Mouse (Mus musculus): ENCODE measurements around the gene Rheb. TPM values are rescaled to one million over a fixed set of nuclear protein-coding genes. Genes with fewer than 3 reads are reported as not detected.
"Not testable (repeated sequence)": the region's sequence is repeated elsewhere in the genome, so short reads cannot be mapped to it uniquely, and the experiment has no call there.

Gene Rheb
- polyA plus RNA-seq, 1 experiment, result 27.8 TPM

- Histone ChIP-seq H3K36me3 (replicated peaks; ENCODE audit: low read length) (peaks cover 27% of the 10 kb centered on the region), H3K27me3 (replicated peaks) (no peaks in the 10 kb centered on the region), H3K9me3 (0 out of 2 replicates have a peak, but pooled peaks cover 3% of the 10 kb centered on the region), H3K4me3 (replicated peaks) (peak overlapping the region; percentile 40), H3K4me1 (peaks cover 55% of the 10 kb centered on the region)
- no peak for TF ChIP-seq GATA1 (IDR thresholded peaks at IDR 0.05; ENCODE audit: borderline replicate concordance, low read length)
- TF ChIP-seq FLI1 (IDR thresholded peaks at IDR 0.05; ENCODE audit: low read length), result no peak
Observed at GRCm38 (mm10) chr5:24871276-24871675, 28.9 kb upstream of the Rheb start.

DNA sequence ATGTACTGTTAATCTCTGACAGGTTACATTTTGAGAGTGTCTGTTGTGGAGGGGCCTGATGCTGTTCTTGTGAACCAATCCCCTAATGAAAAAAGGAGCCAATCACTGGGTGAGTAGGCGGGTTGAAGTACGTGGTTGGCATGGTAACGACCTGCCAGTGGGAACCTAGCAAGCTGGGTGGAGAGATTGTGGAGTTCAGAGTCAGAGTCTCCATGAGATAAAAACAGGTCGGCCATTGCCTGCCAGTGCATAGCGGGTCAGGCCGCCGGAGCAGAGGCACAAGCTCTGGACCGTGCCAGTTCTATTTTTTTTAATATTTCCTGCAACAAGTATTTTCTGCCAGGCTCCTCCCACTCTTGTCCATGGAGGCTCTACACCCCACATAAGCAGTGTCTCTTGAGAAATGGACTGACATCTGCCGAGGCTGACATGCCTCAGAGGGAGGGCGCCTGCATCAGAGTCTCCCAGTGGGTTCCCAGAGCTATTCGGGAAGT lies 27.4 kb upstream of the Rheb start:
- H3K4me3 ChIP-seq (replicated peaks), result no peak overlapping the region
- peaks cover 54% of the 10 kb centered on the region for H3K4me1 ChIP-seq
- no peaks in the 10 kb centered on the region for H3K27me3 ChIP-seq (replicated peaks)
- no peak for TF ChIP-seq GATA1 (IDR thresholded peaks at IDR 0.05; ENCODE audit: borderline replicate concordance, low read length)
- TF ChIP-seq FLI1 (IDR thresholded peaks at IDR 0.05; ENCODE audit: low read length), result no peak
- 0 out of 2 replicates have a peak, but pooled peaks cover 4% of the 10 kb centered on the region for H3K9me3 ChIP-seq
- peaks cover 22% of the 10 kb centered on the region for H3K36me3 ChIP-seq (replicated peaks; ENCODE audit: low read length)

DNA sequence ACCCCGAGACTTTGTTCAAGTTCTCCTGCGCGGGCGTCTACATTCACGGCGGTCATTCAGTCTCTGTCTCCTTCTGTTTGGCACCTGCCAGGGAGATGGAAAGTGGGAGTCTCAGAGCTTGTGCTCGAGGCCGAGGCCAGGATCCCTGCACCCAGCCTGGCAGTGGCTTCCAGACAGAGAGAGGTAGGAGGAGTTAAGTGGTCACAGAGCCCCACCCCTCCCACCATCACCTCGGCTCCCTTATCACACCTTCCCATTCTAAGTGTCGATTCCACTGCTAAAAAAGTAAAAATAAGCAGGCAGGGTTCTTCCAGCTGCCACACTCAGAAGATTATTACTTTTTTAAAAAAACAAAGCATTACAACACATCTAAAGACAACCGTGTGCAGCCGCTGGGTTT lies 21.4 kb upstream of the Rheb start:
- peaks cover 6% of the 10 kb centered on the region; the same call in 1 of the 2 replicates for H3K9me3 ChIP-seq
- H3K27me3 ChIP-seq (replicated peaks), result no peaks in the 10 kb centered on the region
- H3K4me3 ChIP-seq (replicated peaks), result no peak overlapping the region
- peaks cover 23% of the 10 kb centered on the region for H3K36me3 ChIP-seq (replicated peaks; ENCODE audit: low read length)
- TF ChIP-seq GATA1 (IDR thresholded peaks at IDR 0.05; ENCODE audit: borderline replicate concordance, low read length), result no peak
- no peak for TF ChIP-seq FLI1 (IDR thresholded peaks at IDR 0.05; ENCODE audit: low read length)
- H3K4me1 ChIP-seq, result peaks cover 47% of the 10 kb centered on the region

DNA sequence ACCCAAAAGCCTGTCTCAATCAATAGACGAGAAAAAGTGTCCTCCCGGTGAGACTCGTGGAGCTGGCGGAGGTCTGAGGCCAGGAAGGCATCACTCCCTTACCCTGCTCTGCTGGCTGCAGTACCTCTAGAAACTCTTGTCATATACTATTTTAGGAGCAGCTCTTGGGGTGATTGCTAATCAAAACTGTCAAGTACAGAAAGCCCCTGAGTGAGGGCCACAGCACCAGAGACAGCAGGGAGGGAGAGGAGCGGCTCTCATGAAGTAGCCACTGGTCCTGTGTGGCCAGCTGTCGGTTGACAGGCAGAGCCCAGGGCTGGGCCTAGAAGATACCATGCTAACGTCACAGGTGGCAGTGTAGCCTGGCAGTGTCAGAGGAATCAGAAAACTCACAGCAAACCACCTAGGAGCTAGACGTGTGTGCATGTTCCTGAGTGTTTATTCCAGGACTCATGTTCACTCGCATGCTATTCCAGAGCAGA lies 19.1 kb upstream of the Rheb start:
- TF ChIP-seq FLI1 (IDR thresholded peaks at IDR 0.05; ENCODE audit: low read length) (no peak), GATA1 (IDR thresholded peaks at IDR 0.05; ENCODE audit: borderline replicate concordance, low read length) (no peak)
- H3K4me1 ChIP-seq, result peaks cover 70% of the 10 kb centered on the region

DNA sequence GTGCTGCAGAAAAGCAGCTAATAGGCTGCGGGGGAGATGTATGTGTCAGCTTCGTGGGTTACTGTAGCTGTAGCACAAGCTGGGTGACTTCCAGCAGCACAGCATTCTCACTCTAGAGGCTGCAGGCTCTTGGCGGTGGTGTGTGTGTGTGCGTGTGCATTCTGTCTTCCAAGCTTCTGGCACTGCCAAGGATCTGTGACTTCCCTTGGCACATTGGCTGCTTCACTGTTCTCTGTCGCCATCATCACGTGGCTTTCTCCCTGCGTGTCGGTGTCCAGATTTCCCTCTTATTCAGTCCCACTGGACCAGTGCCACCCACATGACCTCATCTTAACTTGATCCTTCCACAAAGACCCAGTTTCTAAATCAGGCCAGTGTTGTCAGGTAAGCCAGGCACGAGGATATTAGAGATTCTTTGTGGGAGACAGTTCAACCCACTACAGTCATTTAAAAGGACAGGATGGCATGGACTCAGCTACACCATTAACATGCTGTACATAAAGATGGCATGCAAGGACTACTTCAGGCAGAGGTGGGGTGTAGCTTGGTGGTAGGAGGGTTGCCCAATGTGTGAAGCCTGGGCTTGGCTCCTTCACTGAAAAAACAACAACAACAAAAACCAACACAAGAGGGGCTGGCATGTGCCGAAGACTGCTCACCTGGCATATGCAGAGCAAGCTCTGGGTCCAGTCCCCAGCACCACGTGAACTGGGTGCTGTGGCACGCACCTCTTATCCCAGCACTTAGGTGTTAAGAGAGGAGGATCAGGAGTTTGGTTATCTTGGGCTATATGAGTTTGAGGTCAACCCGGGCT lies 18.4 kb upstream of the Rheb start:
- H3K9me3 ChIP-seq, result peaks cover 7% of the 10 kb centered on the region; the same call in 1 of the 2 replicates
- peaks cover 77% of the 10 kb centered on the region for H3K4me1 ChIP-seq
- H3K4me3 ChIP-seq (replicated peaks), result peak overlapping the region; percentile 40
- no peaks in the 10 kb centered on the region for H3K27me3 ChIP-seq (replicated peaks)
- peaks cover 15% of the 10 kb centered on the region for H3K36me3 ChIP-seq (replicated peaks; ENCODE audit: low read length)
- no peak for TF ChIP-seq GATA1 (IDR thresholded peaks at IDR 0.05; ENCODE audit: borderline replicate concordance, low read length)
- TF ChIP-seq FLI1 (IDR thresholded peaks at IDR 0.05; ENCODE audit: low read length), result no peak

More for the DNA sequence above, 19.1 kb upstream of the Rheb start:
- Histone ChIP-seq H3K27me3 (replicated peaks) (no peaks in the 10 kb centered on the region), H3K36me3 (replicated peaks; ENCODE audit: low read length) (peaks cover 18% of the 10 kb centered on the region), H3K9me3 (peaks cover 10% of the 10 kb centered on the region; the same call in 1 of the 2 replicates), H3K4me3 (replicated peaks) (no peak overlapping the region)

- TF ChIP-seq GATA1 (IDR thresholded peaks at IDR 0.05; ENCODE audit: borderline replicate concordance, low read length) (no peak), FLI1 (IDR thresholded peaks at IDR 0.05; ENCODE audit: low read length) (no peak)
- Histone ChIP-seq H3K27me3 (replicated peaks) (no peaks in the 10 kb centered on the region), H3K4me1 (peaks cover 82% of the 10 kb centered on the region)
Observed at GRCm38 (mm10) chr5:24859771-24860540, 17.5 kb upstream of the Rheb start.

DNA sequence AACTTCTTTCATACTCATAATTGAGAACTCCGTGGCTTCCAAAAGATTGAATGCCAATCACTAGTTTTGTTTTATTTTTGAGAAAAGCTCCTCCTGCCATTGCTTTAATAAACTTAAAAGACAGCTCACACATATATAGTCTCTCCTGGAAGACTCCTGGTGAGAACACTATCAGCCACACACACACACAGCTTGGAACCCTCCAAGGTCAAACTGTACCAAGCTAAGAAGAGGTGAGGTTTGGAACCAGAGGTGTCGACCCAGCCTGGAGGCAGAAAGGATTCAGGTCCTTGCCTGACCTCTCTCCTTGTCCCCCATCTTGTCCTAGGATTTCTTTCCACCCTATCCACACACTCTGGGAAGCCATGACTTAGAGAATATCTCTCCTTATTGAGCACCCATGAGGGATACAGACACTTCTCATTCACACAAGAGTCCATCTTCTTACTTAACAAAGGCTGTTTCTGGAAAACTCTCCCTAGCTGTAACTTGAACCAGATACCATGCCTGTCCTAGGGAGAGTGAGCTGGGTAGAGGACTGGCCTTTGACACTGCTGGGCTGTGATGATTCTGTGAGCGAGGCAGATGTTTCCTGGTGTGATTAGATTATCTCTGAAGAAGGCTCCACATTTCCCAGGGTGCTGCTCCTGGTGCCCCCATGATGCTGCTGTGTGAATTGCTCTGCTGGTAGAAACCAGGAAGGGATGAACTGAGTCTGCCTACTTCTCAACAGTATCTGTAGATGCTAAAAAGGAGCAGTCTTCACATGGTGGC lies 12.6 kb upstream of the Rheb start:
- H3K36me3 ChIP-seq (replicated peaks; ENCODE audit: low read length), result peaks cover 9% of the 10 kb centered on the region
- peak overlapping the region; percentile 47 for H3K4me3 ChIP-seq (replicated peaks)
- peaks cover 74% of the 10 kb centered on the region for H3K4me1 ChIP-seq
- H3K9me3 ChIP-seq, result peaks cover 7% of the 10 kb centered on the region; the same call in 1 of the 2 replicates
- no peaks in the 10 kb centered on the region for H3K27me3 ChIP-seq (replicated peaks)
- no peak for TF ChIP-seq FLI1 (IDR thresholded peaks at IDR 0.05; ENCODE audit: low read length)

More at GRCm38 (mm10) chr5:24859771-24860540, 17.5 kb upstream of the Rheb start:
- no peak overlapping the region for H3K4me3 ChIP-seq (replicated peaks)
- peaks cover 15% of the 10 kb centered on the region for H3K36me3 ChIP-seq (replicated peaks; ENCODE audit: low read length)
- H3K9me3 ChIP-seq, result peaks cover 7% of the 10 kb centered on the region; the same call in 1 of the 2 replicates

- Histone ChIP-seq H3K4me1 (peaks cover 67% of the 10 kb centered on the region), H3K27me3 (replicated peaks) (no peaks in the 10 kb centered on the region), H3K9me3 (peaks cover 7% of the 10 kb centered on the region; the same call in 1 of the 2 replicates), H3K4me3 (replicated peaks) (no peak overlapping the region), H3K36me3 (replicated peaks; ENCODE audit: low read length) (peaks cover 9% of the 10 kb centered on the region)
- TF ChIP-seq GATA1 (IDR thresholded peaks at IDR 0.05; ENCODE audit: borderline replicate concordance, low read length), result no peak
- TF ChIP-seq FLI1 (IDR thresholded peaks at IDR 0.05; ENCODE audit: low read length), result no peak
Observed at GRCm38 (mm10) chr5:24854256-24854655, 11.8 kb upstream of the Rheb start.

GRCm38 (mm10) chr5:24848261-24848660 lies 5.8 kb upstream of the Rheb start:
- not testable (repeated sequence) for H3K27me3 ChIP-seq (replicated peaks); H3K4me3 ChIP-seq (replicated peaks)
- Histone ChIP-seq H3K9me3 (peaks cover 14% of the 10 kb centered on the region), H3K36me3 (replicated peaks; ENCODE audit: low read length) (peaks cover 13% of the 10 kb centered on the region), H3K4me1 (peaks cover 21% of the 10 kb centered on the region)
